Mouse (Mus musculus) ES-Bruce4 (cell line): Measurements from ENCODE around the gene Fbxl18. TPM values are rescaled to one million over a fixed set of nuclear protein-coding genes. Genes with fewer than 3 reads are reported as not detected.

Source experiments
- H3K27ac ChIP-seq: 2 replicates; pipeline ENCODE4 v1.5.1; 2012; ENCODE audit warnings: low read length, inconsistent platforms; ENCODE audit not compliant: insufficient read depth
- H3K27me3 ChIP-seq: 2 replicates; pipeline ENCODE4 v1.6.1; 2012; ENCODE audit warnings: mild to moderate bottlenecking, low read length, inconsistent platforms; ENCODE audit not compliant: control insufficient read depth, poor library complexity, insufficient read depth, severe bottlenecking
- H3K36me3 ChIP-seq: 2 replicates; pipeline ENCODE4 v1.6.1; 2012; ENCODE audit warnings: inconsistent platforms, mild to moderate bottlenecking, low read length, moderate library complexity; ENCODE audit not compliant: control insufficient read depth, poor library complexity, insufficient read depth, severe bottlenecking
- H3K4me1 ChIP-seq: one replicate; pipeline ENCODE4 v1.8.1; 2011; ENCODE audit warnings: low read length; ENCODE audit not compliant: control insufficient read depth, insufficient read depth
- H3K4me3 ChIP-seq: 2 replicates; pipeline ENCODE4 v1.5.1; 2011; ENCODE audit warnings: low read depth, mild to moderate bottlenecking, low read length
- H3K9ac ChIP-seq: 2 replicates; pipeline ENCODE4 v1.6.1; 2012; ENCODE audit warnings: low read depth, mild to moderate bottlenecking, inconsistent platforms; ENCODE audit not compliant: poor library complexity, severe bottlenecking
- H3K9me3 ChIP-seq: replicated peaks from 2 replicates; pipeline ENCODE4 v1.6.1; 2012; ENCODE audit warnings: mild to moderate bottlenecking, low read length, inconsistent platforms; ENCODE audit not compliant: control insufficient read depth, poor library complexity, insufficient read depth, severe bottlenecking
- CTCF ChIP-seq: IDR thresholded peaks from one replicate; pipeline ENCODE4 v1.8.1; 2011; ENCODE audit warnings: low read depth, low read length
- EP300 ChIP-seq: IDR thresholded peaks from 2 replicates; pipeline ENCODE4 v1.6.1; 2011; ENCODE audit warnings: low read depth, low read length; ENCODE audit not compliant: insufficient read depth
- POLR2A ChIP-seq: IDR thresholded peaks from one replicate; pipeline ENCODE4 v1.8.1; 2011; ENCODE audit warnings: low read length; ENCODE audit not compliant: insufficient read depth
- polyA plus RNA-seq: library from polyadenylated mRNA; stranded (reverse); fragments of >200 nt; gene quantifications from 2 replicates; pipeline ENCODE4 v1.2.4, GENCODE M21; 2011; ENCODE audit warnings: low read depth; ENCODE audit not compliant: missing spikeins, insufficient read depth, insufficient read length

Gene Fbxl18
- polyA plus RNA-seq, 1 experiment, result 19.3 TPM

DNA sequence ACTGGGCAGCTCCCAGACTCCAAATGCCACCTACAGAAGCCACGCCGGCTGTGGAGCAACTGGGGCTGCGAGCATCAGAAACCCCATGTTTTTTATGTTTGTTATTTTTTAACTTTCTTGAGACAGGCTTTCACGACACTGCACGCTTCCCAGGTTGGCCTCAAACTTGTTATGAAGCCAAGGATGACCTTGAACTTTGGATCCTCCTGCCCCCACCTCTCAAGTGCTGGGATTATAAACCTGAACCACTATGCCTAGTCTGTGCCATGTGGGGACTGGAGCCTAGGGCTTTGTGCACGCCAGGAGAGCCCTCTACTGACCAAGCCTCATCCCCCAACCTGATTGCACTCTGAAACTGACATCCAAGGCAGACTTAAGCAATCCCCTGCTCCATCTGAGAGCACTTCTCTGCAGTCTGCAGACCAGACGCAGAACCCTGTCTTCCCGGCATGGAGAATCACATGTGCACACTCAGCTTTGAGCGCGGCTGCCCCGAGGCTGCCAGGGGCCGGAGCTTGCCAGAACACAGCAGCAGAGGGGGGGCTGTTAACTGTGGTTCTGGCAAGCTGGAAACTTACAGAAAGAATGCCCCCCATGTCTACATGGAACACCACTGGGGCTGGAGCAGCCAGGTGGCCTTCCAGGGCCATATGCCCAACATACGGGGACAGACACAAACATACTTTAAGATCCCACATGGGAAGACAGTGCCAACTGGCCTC, 20.3 kb downstream of the Fbxl18 start:
- Histone ChIP-seq H3K4me3 (no peak overlapping the region), H3K36me3 (peaks cover 7% of the 10 kb centered on the region), H3K9ac (no peak overlapping the region)

DNA sequence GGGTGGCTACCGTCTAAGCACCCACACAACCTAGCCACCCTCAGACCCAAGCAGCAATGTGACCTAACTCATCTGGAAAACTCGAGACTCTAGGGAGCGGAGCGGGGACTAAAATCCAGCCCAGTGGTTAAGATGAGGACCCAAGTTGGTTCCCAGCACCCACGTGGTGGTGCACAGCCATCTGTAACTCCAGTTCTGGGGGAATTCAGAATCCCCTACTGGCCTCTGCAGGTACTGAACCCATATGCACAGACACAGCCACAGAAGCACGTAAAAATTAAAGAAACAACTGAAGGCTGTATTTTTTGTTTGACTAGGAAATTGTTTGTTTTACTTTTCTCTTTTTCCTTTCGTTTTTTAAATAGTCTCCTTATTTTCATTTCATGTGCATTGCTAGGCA, 21.5 kb downstream of the Fbxl18 start:
- TF ChIP-seq POLR2A (no peak), EP300 (no peak), CTCF (no peak)
- no peak overlapping the region for H3K27ac ChIP-seq
- H3K9me3 ChIP-seq, result no peaks in the 10 kb centered on the region
- no peaks in the 10 kb centered on the region for H3K27me3 ChIP-seq
- peaks cover 7% of the 10 kb centered on the region for H3K36me3 ChIP-seq
- H3K4me1 ChIP-seq, result no peaks in the 10 kb centered on the region
- no peak overlapping the region for H3K4me3 ChIP-seq
- no peak overlapping the region for H3K9ac ChIP-seq

More for the DNA sequence above, 20.3 kb downstream of the Fbxl18 start:
- H3K27ac ChIP-seq, result no peak overlapping the region
- no peaks in the 10 kb centered on the region for H3K9me3 ChIP-seq
- H3K27me3 ChIP-seq, result no peaks in the 10 kb centered on the region
- TF ChIP-seq CTCF (no peak), POLR2A (no peak), EP300 (no peak)
- H3K4me1 ChIP-seq, result no peaks in the 10 kb centered on the region

GRCm38 (mm10) chr5:142871765-142872164, 23.5 kb downstream of the Fbxl18 start:
- no peak overlapping the region for H3K27ac ChIP-seq
- peaks cover 4% of the 10 kb centered on the region for H3K36me3 ChIP-seq
- H3K4me1 ChIP-seq, result no peaks in the 10 kb centered on the region
- TF ChIP-seq CTCF (no peak), POLR2A (no peak), EP300 (no peak)
- no peaks in the 10 kb centered on the region for H3K27me3 ChIP-seq
- no peak overlapping the region for H3K4me3 ChIP-seq
- no peak overlapping the region for H3K9ac ChIP-seq
- no peaks in the 10 kb centered on the region for H3K9me3 ChIP-seq

DNA sequence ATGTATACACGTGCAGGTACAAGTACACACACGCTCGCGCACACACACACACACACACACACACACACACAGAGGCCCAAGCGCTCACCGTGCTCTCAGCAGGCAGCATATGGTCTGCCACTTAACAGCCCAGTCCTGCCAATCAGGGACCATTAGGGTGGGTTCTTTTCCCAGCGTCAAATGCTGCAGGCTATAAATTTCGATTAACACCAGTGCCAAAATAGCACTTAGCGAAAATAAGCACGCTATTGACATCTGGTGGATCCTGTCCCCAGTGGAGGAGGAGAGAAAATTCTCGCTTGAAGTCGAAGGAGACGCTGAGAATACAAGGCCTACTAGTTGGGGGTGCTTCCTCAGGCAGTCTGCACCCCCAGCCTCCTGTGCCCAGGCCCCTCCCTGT, 25.8 kb downstream of the Fbxl18 start:
- H3K27me3 ChIP-seq, result no peaks in the 10 kb centered on the region
- H3K27ac ChIP-seq, result no peak overlapping the region
- TF ChIP-seq CTCF (no peak), EP300 (no peak), POLR2A (no peak)
- H3K9ac ChIP-seq, result no peak overlapping the region
- H3K36me3 ChIP-seq, result no peaks in the 10 kb centered on the region; the same call in 1 of the 2 replicates
- no peak overlapping the region for H3K4me3 ChIP-seq
- no peaks in the 10 kb centered on the region for H3K9me3 ChIP-seq
- no peaks in the 10 kb centered on the region for H3K4me1 ChIP-seq

GRCm38 (mm10) chr5:142857763-142858229, 37.4 kb downstream of the Fbxl18 start:
- TF ChIP-seq EP300 (no peak), POLR2A (no peak), CTCF (no peak)
- Histone ChIP-seq H3K36me3 (no peaks in the 10 kb centered on the region), H3K4me1 (peaks cover 2% of the 10 kb centered on the region), H3K9ac (no peak overlapping the region), H3K27ac (no peak overlapping the region), H3K27me3 (no peaks in the 10 kb centered on the region), H3K4me3 (no peak overlapping the region), H3K9me3 (no peaks in the 10 kb centered on the region)

DNA sequence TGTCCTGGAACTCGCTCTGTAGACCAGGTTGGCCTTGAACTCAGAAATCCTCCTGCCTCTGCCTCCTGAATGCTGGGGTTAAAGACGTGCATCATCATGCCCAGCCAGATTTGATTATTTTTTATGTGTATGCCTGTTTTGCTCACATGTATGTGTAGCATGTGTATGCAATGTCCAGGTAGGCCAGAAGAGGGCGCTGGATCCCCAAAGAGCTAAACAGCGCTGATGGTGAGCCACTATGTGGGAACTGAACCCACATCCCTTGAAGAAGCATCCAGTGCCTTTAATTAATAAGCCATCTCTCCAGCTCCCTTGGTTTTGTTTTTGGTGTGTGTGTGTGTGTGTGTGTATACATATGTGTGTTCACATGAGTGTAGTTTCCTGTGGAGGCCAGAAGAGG, 38.8 kb downstream of the Fbxl18 start:
- Histone ChIP-seq H3K4me3 (no peak overlapping the region), H3K4me1 (peaks cover 2% of the 10 kb centered on the region), H3K9ac (no peak overlapping the region), H3K9me3 (no peaks in the 10 kb centered on the region), H3K27ac (no peak overlapping the region), H3K27me3 (no peaks in the 10 kb centered on the region), H3K36me3 (no peaks in the 10 kb centered on the region)
- TF ChIP-seq POLR2A, result no peak
- TF ChIP-seq CTCF, result peak; percentile 47
